Mouse (Mus musculus) heart, adult 2 months (tissue): ENCODE measurements around the gene Slc25a11. TPM values are rescaled to one million over a fixed set of nuclear protein-coding genes. Genes with fewer than 3 reads are reported as not detected.

Experiments
- DNase-seq, 2 experiments: peaks; one replicate each; pipeline ENCODE4 v3.0.0; 2021
- H3K27ac ChIP-seq: fragments of 200-600 bp; 2 replicates; pipeline ENCODE4 v1.8.1; 2022
- H3K27me3 ChIP-seq: fragments of 200-500 bp; 2 replicates; pipeline ENCODE4 v1.6.1; 2012; ENCODE audit warnings: mild to moderate bottlenecking, low read length, inconsistent platforms, mixed read lengths; ENCODE audit not compliant: control insufficient read depth, insufficient read depth
- H3K36me3 ChIP-seq: fragments of 200-500 bp; 2 replicates; pipeline ENCODE4 v1.6.1; 2012; ENCODE audit warnings: low read length, inconsistent platforms; ENCODE audit not compliant: control insufficient read depth, insufficient read depth
- H3K4me1 ChIP-seq: fragments of 200-500 bp; 2 replicates; pipeline ENCODE4 v1.6.1; 2011; ENCODE audit warnings: low read length; ENCODE audit not compliant: control insufficient read depth, insufficient read depth
- H3K4me3 ChIP-seq: fragments of 200-600 bp; 2 replicates; pipeline ENCODE4 v1.8.1; 2022
- H3K79me2 ChIP-seq: fragments of 200-500 bp; replicated peaks from 2 replicates; pipeline ENCODE4 v1.6.1; 2012; ENCODE audit warnings: mild to moderate bottlenecking, inconsistent platforms, low read length, moderate library complexity, mixed read lengths; ENCODE audit not compliant: control insufficient read depth, insufficient read depth
- H3K9ac ChIP-seq: fragments of 200-500 bp; 2 replicates; pipeline ENCODE4 v1.6.1; 2012; ENCODE audit warnings: low read depth, mild to moderate bottlenecking, control low read depth, inconsistent platforms, low read length, mixed read lengths
- CTCF ChIP-seq: fragments of 200-600 bp; IDR thresholded peaks from 2 replicates; pipeline ENCODE4 v1.8.1; 2022; ENCODE audit warnings: antibody characterized with exemption, mild to moderate bottlenecking, moderate library complexity
- EP300 ChIP-seq: fragments of 200-500 bp; IDR thresholded peaks from 2 replicates; pipeline ENCODE4 v1.6.1; 2011; ENCODE audit warnings: low read depth, low read length, control low read depth; ENCODE audit not compliant: insufficient read depth
- POLR2A ChIP-seq: fragments of 200-500 bp; IDR thresholded peaks from 2 replicates; pipeline ENCODE4 v1.6.1; 2011; ENCODE audit warnings: mild to moderate bottlenecking, low read depth, low read length, control low read depth; ENCODE audit not compliant: insufficient read depth
- WGBS: fragments of 180-500 bp; shearing (Covaris S2); methylation state at CpG from one replicate; pipeline ENCODE4 v1.1.7; 2018; 5-methylcytosine and 5-hydroxymethylcytosine counted together
- intact Hi-C: fragments of 180-260 bp; cut with DNase I; formaldehyde crosslinking; loops from one replicate; pipeline ENCODE4 v1.15.1; 2025
- polyA plus RNA-seq: library from polyadenylated mRNA; depleted of rRNA; stranded (reverse); fragments of >200 nt; gene quantifications from 2 replicates; pipeline ENCODE4 v1.2.3, GENCODE M21; 2012
- total RNA-seq, 2 experiments: library from RNA; stranded (reverse); gene quantifications; 2 replicates each; pipeline ENCODE4 v1.2.3; 2021

Slc25a11 gene
- total and polyA plus RNA-seq, 3 experiments: 532 to 632 (median 626) TPM

- Histone ChIP-seq H3K4me3 (peak overlapping the region; percentile 47), H3K27ac (peak overlapping the region; percentile 99)
Measured at GRCm38 (mm10) chr11:70657991-70658390, 10.7 kb upstream of the Slc25a11 start.

GRCm38 (mm10) chr11:70657573-70657972 is 10.3 kb upstream of the Slc25a11 start:
- no peak for TF ChIP-seq POLR2A
- no peak for TF ChIP-seq EP300
- no peak for TF ChIP-seq CTCF
- Histone ChIP-seq H3K9ac (peak overlapping the region; percentile 13), H3K27me3 (no peaks in the 10 kb centered on the region), H3K27ac (peak overlapping the region; percentile 99), H3K36me3 (peaks cover 12% of the 10 kb centered on the region), H3K4me1 (no peaks in the 10 kb centered on the region), H3K4me3 (peak overlapping the region; percentile 47), H3K79me2 (peaks cover 4% of the 10 kb centered on the region)
- DNase-seq: peak; percentile 15 to 16
- WGBS: 42% methylated on average over 6 of the region's 6 CpGs
- intact Hi-C loops: no loop called here

More at GRCm38 (mm10) chr11:70657991-70658390, 10.7 kb upstream of the Slc25a11 start:
- Histone ChIP-seq H3K9ac (peak overlapping the region; percentile 13), H3K4me1 (no peaks in the 10 kb centered on the region), H3K27me3 (no peaks in the 10 kb centered on the region), H3K79me2 (peaks cover 4% of the 10 kb centered on the region), H3K36me3 (peaks cover 13% of the 10 kb centered on the region)
- WGBS: 52% methylated on average over 9 of the region's 9 CpGs
- TF ChIP-seq CTCF: no peak
- TF ChIP-seq POLR2A: no peak
- no peak for TF ChIP-seq EP300
- intact Hi-C loops: no loop called here
- no peak for DNase-seq

GRCm38 (mm10) chr11:70656964-70657363 is 9.7 kb upstream of the Slc25a11 start, which contains the start of gene Eno3:
Gene Eno3 (plus strand): TSS chr11:70657202.
- 42% methylated on average over 3 of the region's 3 CpGs for WGBS
- peaks cover 14% of the 10 kb centered on the region for H3K36me3 ChIP-seq
- H3K4me3 ChIP-seq: peak within 1 kb of the TSS; percentile 100
- peak within 1 kb of the TSS; percentile 77 for H3K9ac ChIP-seq
- peak within 1 kb of the TSS; percentile 99 for H3K27ac ChIP-seq
- H3K27me3 ChIP-seq: no peaks in the 10 kb centered on the region
- H3K4me1 ChIP-seq: peaks cover 1% of the 10 kb centered on the region; the same call in 1 of the 2 replicates
- peak in 1 of 2 experiments; percentile 51 for DNase-seq
- H3K79me2 ChIP-seq: peaks cover 4% of the 10 kb centered on the region
- intact Hi-C loops: no loop called here
- peak; percentile 65 for TF ChIP-seq POLR2A
- no peak for TF ChIP-seq EP300
- no peak for TF ChIP-seq CTCF

GRCm38 (mm10) chr11:70656456-70656927 is 9.2 kb upstream of the Slc25a11 start:
- DNase-seq: peak; percentile 81 to 86
- intact Hi-C loops: no loop called here
- H3K4me1 ChIP-seq: peaks cover 3% of the 10 kb centered on the region; the same call in 1 of the 2 replicates

GRCm38 (mm10) chr11:70655571-70656455 is 8.5 kb upstream of the Slc25a11 start:
- peak overlapping the region; percentile 77 for H3K9ac ChIP-seq
- H3K79me2 ChIP-seq: peaks cover 4% of the 10 kb centered on the region
- no peaks in the 10 kb centered on the region for H3K27me3 ChIP-seq
- peaks cover 17% of the 10 kb centered on the region for H3K36me3 ChIP-seq
- WGBS: 2% methylated on average over 61 of the region's 61 CpGs
- peak overlapping the region; percentile 100 for H3K4me3 ChIP-seq
- intact Hi-C loops: loop anchor here (2.0 kb wide), 1 partner anchor 13 kb away; the partner anchor contains the start of gene Spag7
- peaks cover 3% of the 10 kb centered on the region; the same call in 1 of the 2 replicates for H3K4me1 ChIP-seq
- TF ChIP-seq CTCF (no peak), POLR2A (no peak; the same call in 1 of the 2 replicates), EP300 (no peak)
- peak; percentile 82 to 83 for DNase-seq
- peak overlapping the region; percentile 99 for H3K27ac ChIP-seq

More at GRCm38 (mm10) chr11:70656456-70656927, 9.2 kb upstream of the Slc25a11 start:
- Histone ChIP-seq H3K27ac (peak overlapping the region; percentile 99), H3K36me3 (peaks cover 14% of the 10 kb centered on the region), H3K27me3 (no peaks in the 10 kb centered on the region), H3K4me3 (peak overlapping the region; percentile 100), H3K9ac (peak overlapping the region; percentile 13), H3K79me2 (peaks cover 4% of the 10 kb centered on the region)
- 16% methylated on average over 16 of the region's 16 CpGs for WGBS
- no peak for TF ChIP-seq CTCF
- TF ChIP-seq EP300: no peak
- TF ChIP-seq POLR2A: peak; percentile 62
